Mouse (Mus musculus) G1E-ER4 (cell line): ENCODE results near the gene Pnpla6. TPM values are rescaled to one million over a fixed set of nuclear protein-coding genes. Genes with fewer than 3 reads are reported as not detected.

ENCODE experiments used
- GATA1 ChIP-seq: IDR thresholded peaks from one replicate; pipeline ENCODE4 v1.8.0; 2012; ENCODE audit warnings: low read length, inconsistent platforms
- polyA plus RNA-seq: library from polyadenylated mRNA; stranded (reverse); fragments of >175 nt; gene quantifications from 2 replicates; pipeline ENCODE4 v1.2.3, GENCODE M21; 2012

Pnpla6 gene
- polyA plus RNA-seq, 1 experiment: 24.6 TPM

DNA sequence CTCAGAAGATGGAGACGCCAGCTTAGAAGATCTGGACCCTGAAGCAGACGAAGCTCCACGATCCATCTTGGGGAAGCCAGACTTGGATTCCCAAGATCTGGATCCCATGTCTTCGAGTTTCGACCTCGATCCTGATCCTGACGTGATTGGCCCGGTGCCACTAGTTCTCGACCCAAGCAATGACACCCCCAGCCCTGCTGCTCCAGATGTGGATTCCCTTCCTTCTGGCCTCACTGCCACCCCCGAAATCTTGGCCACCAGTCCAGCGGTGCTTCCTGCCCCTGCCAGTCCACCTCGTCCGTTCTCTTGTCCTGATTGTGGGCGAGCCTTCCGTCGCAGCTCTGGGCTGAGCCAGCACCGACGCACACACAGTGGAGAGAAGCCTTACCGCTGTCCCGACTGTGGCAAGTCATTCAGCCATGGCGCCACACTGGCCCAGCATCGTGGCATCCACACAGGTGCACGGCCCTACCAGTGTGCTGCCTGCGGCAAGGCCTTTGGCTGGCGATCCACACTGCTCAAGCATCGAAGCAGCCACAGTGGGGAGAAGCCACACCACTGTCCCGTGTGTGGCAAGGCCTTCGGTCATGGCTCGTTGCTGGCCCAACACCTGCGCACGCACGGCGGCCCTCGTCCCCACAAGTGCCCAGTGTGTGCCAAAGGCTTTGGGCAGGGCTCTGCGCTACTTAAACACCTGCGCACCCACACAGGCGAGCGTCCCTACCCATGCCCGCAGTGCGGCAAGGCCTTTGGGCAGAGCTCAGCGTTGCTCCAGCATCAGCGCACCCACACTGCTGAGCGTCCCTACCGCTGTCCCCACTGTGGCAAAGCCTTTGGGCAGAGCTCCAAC lies 19.4 kb upstream of the Pnpla6 start:
- no peak for TF ChIP-seq GATA1

DNA sequence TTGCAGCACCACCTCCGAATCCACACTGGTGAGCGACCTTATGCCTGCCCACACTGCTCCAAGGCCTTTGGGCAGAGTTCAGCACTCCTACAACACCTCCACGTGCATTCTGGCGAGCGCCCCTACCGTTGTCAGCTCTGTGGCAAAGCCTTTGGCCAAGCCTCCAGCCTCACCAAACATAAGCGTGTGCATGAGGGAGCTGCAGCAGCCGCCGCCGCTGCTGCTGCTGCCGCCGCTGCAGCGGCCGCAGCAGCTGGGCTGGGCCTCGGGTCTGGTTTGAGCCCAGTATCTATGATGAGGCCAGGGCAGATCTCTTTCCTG lies 18.8 kb upstream of the Pnpla6 start:
- TF ChIP-seq GATA1: no peak

DNA sequence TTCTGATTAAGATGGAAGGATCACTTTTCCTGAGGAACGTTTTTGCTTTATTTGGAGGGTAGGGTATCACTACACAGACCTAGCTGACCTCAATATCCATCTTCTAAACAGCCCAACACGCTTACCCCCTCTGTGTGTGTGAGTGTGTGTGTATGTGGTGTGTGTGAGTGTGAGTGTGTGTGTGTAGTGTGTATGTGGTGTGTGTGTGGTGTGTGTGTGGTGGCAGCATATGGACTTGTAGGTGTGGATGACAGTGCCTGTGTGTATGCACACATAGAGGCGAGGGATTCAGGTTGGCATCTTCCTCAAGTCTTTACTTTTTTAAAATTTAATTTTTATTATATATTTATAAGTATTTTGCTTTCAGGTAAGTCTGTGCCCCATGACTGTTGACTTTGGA lies 16.6 kb upstream of the Pnpla6 start:
- no peak for TF ChIP-seq GATA1

DNA sequence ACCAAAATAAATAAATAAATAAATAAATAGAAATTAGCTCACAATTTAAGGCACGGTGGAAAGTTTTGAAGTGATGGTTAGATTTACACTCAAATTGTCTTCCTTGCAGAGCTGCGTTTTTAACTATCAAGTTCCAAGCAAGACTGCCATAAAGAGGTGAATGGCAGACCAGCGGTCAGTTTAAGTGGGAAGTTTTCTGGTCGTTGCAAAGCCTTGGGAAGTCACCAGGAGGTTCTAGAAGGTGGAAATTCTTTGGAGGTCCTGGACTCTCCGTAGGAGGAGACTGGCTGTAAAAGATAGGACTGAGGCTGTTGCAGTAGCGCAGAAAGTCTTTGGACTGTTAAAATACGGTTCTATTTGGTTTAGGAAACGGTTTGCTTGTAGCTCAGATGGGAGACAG lies 15.4 kb upstream of the Pnpla6 start:
- TF ChIP-seq GATA1: no peak

DNA sequence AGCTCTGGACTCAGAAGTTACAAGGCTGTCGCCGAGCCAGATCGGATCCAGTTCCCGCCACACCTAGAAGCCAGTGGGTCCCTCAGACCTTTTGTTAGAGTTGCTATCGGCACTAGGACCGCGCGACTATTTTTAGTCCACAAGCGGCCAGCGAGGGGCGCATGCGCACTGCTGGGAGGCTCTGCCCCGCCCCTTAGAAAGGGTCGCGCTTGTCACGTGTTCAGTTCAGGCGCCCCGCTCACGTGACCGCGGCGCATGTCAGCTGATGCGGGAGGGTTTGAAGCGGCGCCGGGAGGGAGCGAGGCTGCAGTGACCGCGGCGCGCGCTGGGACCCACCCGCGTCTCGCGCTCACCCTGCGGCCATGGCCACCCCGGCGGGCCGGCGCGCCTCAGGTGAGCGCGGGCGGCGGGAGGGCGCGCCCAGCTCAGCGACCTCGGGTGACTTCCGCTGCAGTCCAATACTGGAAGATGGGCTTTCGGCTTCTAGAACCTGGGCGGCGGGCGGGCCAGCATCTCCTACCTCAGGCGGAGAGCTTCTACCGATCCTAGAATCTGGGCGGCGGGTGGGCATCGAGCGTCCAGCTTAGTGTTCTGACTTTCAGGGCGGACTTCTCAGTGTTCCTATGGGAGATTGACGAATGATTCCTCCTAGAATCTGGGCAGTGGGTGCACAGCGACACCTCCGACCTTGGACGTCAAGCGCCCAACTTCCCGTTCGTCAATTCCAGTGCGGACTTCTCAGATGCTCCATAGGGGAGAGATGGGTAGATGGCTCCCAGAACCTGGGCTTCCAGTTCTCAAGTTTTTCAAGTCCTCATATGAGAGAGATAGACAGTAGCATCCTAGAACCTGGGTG lies 14.7 kb upstream of the Pnpla6 start, which contains the start of gene Mcoln1:
Mcoln1 (plus strand) TSS at position 223 of the 856 bp plus-strand sequence.
- no peak for TF ChIP-seq GATA1

DNA sequence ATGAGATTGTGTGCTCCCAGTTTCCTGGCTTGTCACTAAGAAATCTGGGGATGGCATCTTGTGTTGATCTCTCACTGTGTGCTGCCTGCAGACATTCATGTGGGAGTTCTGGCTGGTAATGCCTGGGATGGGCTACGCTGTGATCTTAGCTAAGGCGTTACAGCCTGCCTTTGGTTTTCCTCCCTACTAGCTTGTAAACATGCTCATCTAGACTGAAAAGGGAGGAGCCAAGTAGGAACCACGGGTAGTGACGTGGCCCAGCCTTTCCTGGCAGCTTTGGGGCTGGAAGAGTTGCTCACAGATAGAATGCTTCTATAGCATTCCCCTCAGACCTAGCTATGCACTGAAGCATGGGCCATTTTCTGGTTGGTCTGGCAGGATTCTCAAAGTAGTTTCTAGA lies 13.0 kb upstream of the Pnpla6 start:
- no peak for TF ChIP-seq GATA1

DNA sequence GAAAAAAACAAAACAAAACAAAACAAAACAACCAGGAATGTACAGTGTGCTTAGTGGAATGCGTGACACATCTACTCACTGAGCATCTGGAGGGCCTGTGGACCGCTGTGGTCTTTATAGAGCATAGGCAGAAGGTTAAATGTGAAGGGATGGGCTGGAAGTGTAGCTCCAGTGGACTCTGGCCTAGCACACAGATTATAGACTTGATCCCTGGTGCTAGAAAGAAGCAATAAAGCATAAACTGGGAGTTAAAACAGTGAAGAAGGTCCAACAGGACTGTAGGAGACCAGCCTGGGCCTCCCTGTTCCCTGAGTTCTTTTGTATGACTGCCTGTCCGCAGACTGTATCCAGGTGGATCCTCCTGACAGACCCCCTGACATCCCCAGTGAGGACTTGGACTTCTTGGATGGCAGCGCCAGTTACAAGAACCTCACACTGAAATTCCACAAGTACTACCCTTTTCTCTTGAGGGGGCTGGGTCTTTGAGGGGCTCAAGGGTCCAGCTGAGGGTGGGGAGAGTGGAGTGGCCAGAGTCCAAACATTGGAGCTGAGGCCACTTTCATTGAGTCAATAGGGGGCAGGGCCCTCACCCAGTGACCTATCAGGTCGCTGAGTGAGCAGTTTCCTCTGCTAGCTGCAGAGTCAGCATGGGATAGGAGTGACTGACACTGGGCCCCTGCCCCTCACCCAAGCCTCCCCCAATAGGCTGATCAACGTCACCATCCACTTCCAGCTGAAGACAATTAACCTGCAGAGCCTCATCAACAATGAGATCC lies 7.0 kb upstream of the Pnpla6 start:
- no peak for TF ChIP-seq GATA1

DNA sequence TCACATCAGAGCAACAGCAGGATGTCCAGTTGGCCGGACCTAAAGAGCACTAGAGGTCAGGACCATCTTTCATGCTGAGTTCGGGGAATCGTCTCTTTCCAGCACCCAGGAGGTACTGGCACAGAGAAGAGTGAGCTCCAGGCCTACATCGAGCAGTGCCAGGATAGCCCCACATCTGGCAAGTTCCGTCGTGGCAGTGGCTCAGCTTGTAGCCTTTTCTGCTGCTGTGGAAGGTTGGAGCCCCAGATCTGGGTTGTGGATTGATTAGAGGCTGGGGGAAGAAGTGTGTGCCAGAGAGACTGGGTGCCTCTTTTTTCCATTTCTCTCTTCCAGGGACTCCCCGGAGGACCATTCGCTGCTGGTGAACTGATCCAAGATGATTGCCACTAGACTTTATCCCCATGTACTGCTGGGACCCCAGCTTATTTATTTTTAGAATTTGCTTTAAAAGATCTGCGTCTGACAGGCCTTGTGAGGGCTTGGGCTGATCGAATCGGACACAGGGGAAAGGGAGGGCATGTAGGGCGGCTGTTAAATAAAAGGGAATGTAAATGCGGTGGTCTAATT lies 420 bp upstream of the Pnpla6 start:
- TF ChIP-seq GATA1: no peak

DNA sequence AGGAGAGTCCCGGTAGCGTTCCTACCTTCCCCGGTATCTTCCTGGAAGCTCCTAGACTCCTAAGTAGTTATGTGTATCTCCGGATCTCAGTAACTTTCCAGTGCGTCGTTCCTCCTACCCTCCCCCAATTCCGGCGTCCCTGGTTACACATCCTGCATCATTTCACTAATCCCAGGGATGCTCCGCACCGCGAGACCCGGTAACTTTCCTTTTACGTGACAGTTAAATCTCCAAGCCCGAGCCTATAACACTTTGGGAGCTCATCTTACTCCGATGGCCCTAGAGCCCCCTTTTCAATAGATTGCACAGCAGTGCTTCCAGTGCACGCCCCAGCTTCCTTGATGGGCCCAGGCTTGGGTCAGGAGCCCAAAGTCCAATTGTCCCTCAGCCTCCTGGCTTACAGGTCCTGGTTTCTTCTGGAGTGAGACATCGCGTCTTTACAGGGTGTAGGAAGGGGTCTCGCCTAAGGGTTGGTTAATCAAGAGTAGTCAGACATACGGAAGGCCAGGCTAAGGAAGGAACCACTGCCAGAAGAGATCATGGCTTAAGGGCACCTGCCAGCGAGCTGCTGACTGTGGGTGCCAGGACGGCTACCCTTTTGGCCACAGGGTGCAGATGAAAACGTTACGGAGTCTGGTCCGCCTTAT lies 710 bp downstream of the Pnpla6 start:
- no peak for TF ChIP-seq GATA1

DNA sequence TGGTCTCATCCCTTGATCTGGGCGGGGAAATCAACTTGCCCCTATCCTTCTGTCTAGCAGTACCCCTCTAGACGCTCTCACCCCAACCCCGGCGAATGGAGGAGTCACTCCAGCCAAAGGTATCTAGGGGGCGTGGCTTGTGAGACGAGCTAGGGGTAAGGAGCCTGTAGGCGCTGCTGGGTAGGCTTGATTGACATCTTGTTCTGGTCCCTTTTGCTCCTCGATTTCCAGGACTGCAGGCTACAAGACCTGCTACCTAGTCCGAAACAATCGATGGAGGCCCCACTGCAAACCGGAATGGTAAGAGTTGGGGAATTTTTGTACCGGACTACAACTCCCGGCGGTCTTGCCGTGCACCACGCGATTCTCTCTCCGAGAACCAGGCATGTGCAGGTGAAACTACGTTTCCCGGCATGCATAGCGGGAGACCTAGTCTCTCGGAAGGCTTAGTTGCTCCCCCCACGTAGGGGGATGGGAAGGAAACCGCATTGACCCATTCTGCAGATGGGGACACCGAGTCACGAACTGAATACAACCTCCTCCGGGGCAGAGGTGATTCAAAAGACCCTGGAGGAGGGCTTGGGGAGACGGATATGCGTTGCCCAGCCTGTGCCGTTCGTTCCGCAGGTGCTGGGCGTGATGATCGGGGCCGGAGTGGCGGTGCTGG lies 1.4 kb downstream of the Pnpla6 start:
- TF ChIP-seq GATA1: no peak

DNA sequence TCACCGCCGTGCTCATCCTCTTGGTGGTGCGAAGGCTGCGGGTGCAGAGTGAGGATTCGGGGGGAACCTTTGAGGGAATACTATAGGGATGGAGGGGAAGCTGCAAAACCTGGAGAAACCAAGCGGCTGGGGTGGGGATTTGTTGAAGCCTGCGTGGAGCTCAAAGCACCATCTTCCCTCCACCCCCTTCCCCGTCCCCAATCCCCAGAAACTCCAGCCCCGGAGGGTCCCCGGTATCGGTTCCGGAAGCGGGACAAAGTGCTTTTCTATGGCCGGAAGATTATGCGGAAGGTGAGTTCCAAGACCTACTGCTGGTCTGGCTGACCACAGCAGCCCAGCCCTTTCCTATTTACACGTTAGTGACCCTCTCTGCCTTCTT lies 1.9 kb downstream of the Pnpla6 start:
- no peak for TF ChIP-seq GATA1

DNA sequence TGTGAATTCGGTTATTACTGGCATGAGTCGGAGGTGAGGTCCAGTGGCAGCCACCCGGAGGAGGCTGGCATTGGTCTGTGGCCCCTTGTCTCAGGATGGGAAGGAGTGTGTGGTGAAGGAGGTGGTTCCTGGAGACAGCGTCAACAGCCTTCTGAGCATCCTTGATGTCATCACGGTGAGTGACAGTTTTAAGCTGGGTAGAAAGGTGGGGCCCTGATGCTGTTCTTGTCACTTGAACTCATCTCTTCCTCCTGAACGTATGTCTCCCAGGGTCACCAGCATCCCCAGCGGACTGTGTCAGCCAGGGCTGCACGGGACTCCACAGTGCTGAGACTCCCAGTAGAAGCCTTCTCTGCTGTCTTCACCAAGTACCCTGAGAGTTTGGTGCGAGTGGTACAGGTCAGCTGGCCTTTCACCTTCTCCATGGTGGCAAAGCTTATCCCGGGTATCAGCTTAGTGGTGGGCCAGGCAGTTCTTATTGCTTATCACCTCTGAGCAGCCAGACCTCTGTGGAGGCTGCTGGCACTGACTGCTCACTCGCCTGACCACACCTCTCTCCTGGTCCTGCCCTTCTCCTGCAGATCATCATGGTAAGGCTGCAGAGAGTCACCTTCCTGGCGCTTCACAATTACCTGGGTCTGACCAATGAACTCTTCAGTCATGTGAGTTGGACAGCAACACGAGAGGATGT lies 7.0 kb downstream of the Pnpla6 start:
- no peak for TF ChIP-seq GATA1

DNA sequence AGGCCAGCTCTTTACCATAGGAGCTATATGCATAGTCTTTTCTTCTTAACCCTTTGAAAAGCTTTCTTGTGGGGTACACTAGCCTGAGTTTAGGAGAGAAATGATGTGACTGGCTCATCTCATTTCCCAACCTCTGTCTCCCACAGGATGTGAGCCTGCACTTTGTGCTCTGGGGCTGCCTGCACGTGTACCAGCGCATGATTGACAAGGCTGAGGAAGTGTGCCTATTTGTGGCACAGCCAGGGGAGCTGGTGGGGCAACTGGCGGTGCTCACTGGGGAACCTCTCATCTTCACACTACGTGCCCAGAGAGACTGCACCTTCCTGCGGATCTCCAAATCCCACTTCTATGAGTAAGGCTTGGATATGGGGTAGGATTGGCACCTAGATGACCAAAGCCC lies 15.6 kb downstream of the Pnpla6 start:
- TF ChIP-seq GATA1: no peak

DNA sequence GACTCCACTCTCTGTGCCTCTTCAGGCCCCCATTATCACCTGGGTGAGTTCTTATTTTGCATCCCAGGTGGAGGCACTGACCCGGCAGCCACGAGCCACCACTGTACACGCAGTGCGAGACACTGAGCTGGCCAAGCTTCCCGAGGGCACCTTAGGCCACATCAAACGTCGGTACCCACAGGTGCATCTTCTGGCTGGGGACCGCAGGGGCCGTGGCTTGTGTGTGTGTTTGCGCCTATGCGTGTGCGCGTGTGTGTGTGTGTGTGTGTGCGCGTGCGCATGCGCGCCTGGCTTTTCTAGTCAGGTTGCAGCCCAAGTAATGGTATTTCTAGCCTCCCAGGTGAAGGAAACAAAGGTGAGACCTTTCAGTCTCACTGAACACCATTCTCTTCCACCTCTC lies 16.8 kb downstream of the Pnpla6 start:
- no peak for TF ChIP-seq GATA1
